Mouse (Mus musculus): Measurements from ENCODE around the gene 4921511C20Rik. TPM values are rescaled to one million over a fixed set of nuclear protein-coding genes. Genes with fewer than 3 reads are reported as not detected.

Gene 4921511C20Rik
- polyA plus RNA-seq (2012; fragmentation: generic; extraction: Trizol), result not detected

GRCm38 (mm10) chrX:127393993-127394392 is at the start of gene 4921511C20Rik:
Gene 4921511C20Rik (plus strand): TSS chrX:127394293.

